Mouse (Mus musculus): ENCODE results near the gene Samd3. TPM values are rescaled to one million over a fixed set of nuclear protein-coding genes. Genes with fewer than 3 reads are reported as not detected.

The Samd3 gene
- polyA plus RNA-seq, 1 experiment from 2014 or later: not detected

- Histone ChIP-seq H3K9ac (no peak overlapping the region), H3K4me3 (replicated peaks) (no peak overlapping the region), H3K9me3 (no peaks in the 10 kb centered on the region), H3K27ac (no peak overlapping the region), H3K4me2 (no peak overlapping the region), H3K27me3 (replicated peaks) (no peaks in the 10 kb centered on the region), H3K4me1 (no peaks in the 10 kb centered on the region), H3K36me3 (peaks cover 20% of the 10 kb centered on the region; the same call in 1 of the 2 replicates)
- 92% methylated on average over 15 of the region's 15 CpGs for WGBS
- no peak for ATAC-seq (ENCODE audit: insufficient read depth, low FRiP score, low read depth)
Measured at GRCm38 (mm10) chr10:26314327-26314726, 84.8 kb downstream of the Samd3 start.

GRCm38 (mm10) chr10:26320679-26321078 is 91.2 kb downstream of the Samd3 start:
- ATAC-seq (ENCODE audit: insufficient read depth, low FRiP score, low read depth): no peak
- 73% methylated on average over 4 of the region's 4 CpGs for WGBS
- Histone ChIP-seq H3K4me3 (replicated peaks) (no peak overlapping the region), H3K9me3 (no peaks in the 10 kb centered on the region), H3K36me3 (0 out of 2 replicates have a peak, but pooled peaks cover 4% of the 10 kb centered on the region), H3K9ac (no peak overlapping the region), H3K4me2 (no peak overlapping the region), H3K27ac (no peak overlapping the region), H3K27me3 (replicated peaks) (no peaks in the 10 kb centered on the region), H3K4me1 (no peaks in the 10 kb centered on the region)

Other genes with a start within 250 kb of the Samd3 start
- gene Gm9767, start 151.5 kb upstream of the Samd3 start, polyA plus RNA-seq (2015; fragmentation: Nextera tagmentation; extraction: Ambion mirVana): 0.51 and 0.75 TPM in 2 replicates
- gene Tmem200a, start 150.7 kb upstream of the Samd3 start, polyA plus RNA-seq (2015; fragmentation: Nextera tagmentation; extraction: Ambion mirVana): 24.7 and 30.4 TPM in 2 replicates
- gene L3mbtl3, start 146.3 kb downstream of the Samd3 start, polyA plus RNA-seq (2015; fragmentation: Nextera tagmentation; extraction: Ambion mirVana): 11.6 and 12.2 TPM in 2 replicates

Data from stomach, embryonic 15.5 days (tissue).